Mouse (Mus musculus) ES-E14 (cell line): Measurements from ENCODE around the gene Serinc2. TPM values are rescaled to one million over a fixed set of nuclear protein-coding genes. Genes with fewer than 3 reads are reported as not detected.

ENCODE experiments used
- DNase-seq: peaks from one replicate; pipeline ENCODE4 v3.0.0-alpha.2; 2013; ENCODE audit warnings: low read depth, low spot score
- H3K27ac ChIP-seq: 2 replicates; pipeline ENCODE4 v1.5.1; 2012; ENCODE audit warnings: low read depth, mild to moderate bottlenecking, low read length, moderate library complexity, mixed read lengths; ENCODE audit not compliant: poor library complexity, insufficient read depth, severe bottlenecking
- H3K36me3 ChIP-seq: 2 replicates; pipeline ENCODE4 v1.6.1; 2012; ENCODE audit warnings: mild to moderate bottlenecking, low read length, moderate library complexity, mixed read lengths; ENCODE audit not compliant: control insufficient read depth, poor library complexity, insufficient read depth, severe bottlenecking
- H3K4me1 ChIP-seq, 2 experiments: fragments of 150-350 bp in 1 of 2; sonication (generic) in 1 of 2; 2 replicates each; pipeline ENCODE4 v1.6.1; 2012; ENCODE audit warnings: low read length in 2 of 2, mild to moderate bottlenecking in 1 of 2, mixed read lengths in 1 of 2; ENCODE audit not compliant: control insufficient read depth in 2 of 2, insufficient read depth in 2 of 2, poor library complexity in 1 of 2
- H3K4me3 ChIP-seq, 2 experiments: fragments of 150-350 bp in 1 of 2; sonication (generic) in 1 of 2; 2 replicates each; pipeline ENCODE4 v1.5.1; 2012; ENCODE audit warnings: low read length in 2 of 2, low read depth in 1 of 2, mild to moderate bottlenecking in 1 of 2, mixed read lengths in 1 of 2; ENCODE audit not compliant: insufficient read depth in 1 of 2, poor library complexity in 1 of 2, severe bottlenecking in 1 of 2
- H3K9ac ChIP-seq: 2 replicates; pipeline ENCODE4 v1.6.1; 2012; ENCODE audit warnings: low read depth, mild to moderate bottlenecking, low read length, mixed read lengths; ENCODE audit not compliant: poor library complexity, insufficient read depth, severe bottlenecking
- H3K9me3 ChIP-seq: fragments of 150-350 bp; sonication (generic); 2 replicates; pipeline ENCODE4 v1.6.1; 2012; ENCODE audit warnings: low read depth, mild to moderate bottlenecking, low read length; ENCODE audit not compliant: control insufficient read depth, insufficient read depth
- CHD2 ChIP-seq: IDR thresholded peaks from 2 replicates; pipeline ENCODE4 v1.6.1; 2014; ENCODE audit warnings: mild to moderate bottlenecking, low read depth, low read length, inconsistent platforms
- HCFC1 ChIP-seq: IDR thresholded peaks from 2 replicates; pipeline ENCODE4 v1.6.1; 2012; ENCODE audit warnings: low read length, inconsistent platforms, borderline replicate concordance; ENCODE audit not compliant: insufficient read depth
- MAFK ChIP-seq: IDR thresholded peaks from 2 replicates; pipeline ENCODE4 v1.6.1; 2014; ENCODE audit warnings: mild to moderate bottlenecking, low read depth, low read length, inconsistent platforms; ENCODE audit not compliant: insufficient read depth
- ZC3H11A ChIP-seq: IDR thresholded peaks from 2 replicates; pipeline ENCODE4 v1.6.1; 2012; ENCODE audit warnings: low read depth, mild to moderate bottlenecking, inconsistent platforms, low read length, borderline replicate concordance
- ZNF384 ChIP-seq: IDR thresholded peaks from 2 replicates; pipeline ENCODE4 v1.6.1; 2012; ENCODE audit warnings: low read depth, low read length, inconsistent platforms
- in situ Hi-C, 2 experiments: fragments of 600-800 bp; cut with MboI; formaldehyde crosslinking; loops; one replicate each; pipeline ENCODE4 v1.15.1; 2025; ENCODE audit warnings: low sequenced_read_pairs in 2 of 2, inconsistent platforms in 1 of 2; ENCODE audit not compliant: unreplicated experiment in 2 of 2
- total RNA-seq: library from RNA; depleted of rRNA; stranded (reverse); fragments of 300-350 nt; gene quantifications from 2 replicates; pipeline ENCODE4 v1.2.3, GENCODE M21; 2012

Serinc2 gene
- total RNA-seq, 1 experiment = 4.6 TPM

- Histone ChIP-seq H3K4me1 (peaks cover 6 to 16% of the 10 kb centered on the region in 2 experiments), H3K9ac (0 out of 2 replicates have a peak overlapping the region, but pooled peaks have one; percentile 18), H3K27ac (0 out of 2 replicates have a peak overlapping the region, but pooled peaks have one; percentile 9), H3K4me3 (peak overlapping the region; percentile 44 to 58), H3K9me3 (no peaks in the 10 kb centered on the region), H3K36me3 (no peaks in the 10 kb centered on the region)
- DNase-seq = peak; percentile 77
- in situ Hi-C loops = no loop called here
- TF ChIP-seq HCFC1 (0 out of 2 replicates have a peak, but pooled peaks have one; percentile 24), ZC3H11A (no peak)
Observed at GRCm38 (mm10) chr4:130252441-130253157, 26.4 kb downstream of the Serinc2 start.

- H3K9ac ChIP-seq = no peak overlapping the region
- H3K27ac ChIP-seq = no peak overlapping the region
- H3K36me3 ChIP-seq = no peaks in the 10 kb centered on the region
- no peaks in the 10 kb centered on the region for H3K9me3 ChIP-seq
- in situ Hi-C loops = no loop called here
- peaks cover 6 to 16% of the 10 kb centered on the region in 2 experiments for H3K4me1 ChIP-seq
- TF ChIP-seq HCFC1 (no peak), ZC3H11A (no peak), CHD2 (no peak)
- peak overlapping the region in 1 of 2 experiments; percentile 14; a peak in 1 of 4 replicates for H3K4me3 ChIP-seq
- DNase-seq = no peak
Observed at GRCm38 (mm10) chr4:130251763-130252162, 27.2 kb downstream of the Serinc2 start.

- peak overlapping the region; percentile 16 to 83; a peak in 3 of 4 replicates for H3K4me3 ChIP-seq
- no peaks in the 10 kb centered on the region for H3K36me3 ChIP-seq
- TF ChIP-seq HCFC1 (peak; percentile 36; the same call in 1 of the 2 replicates), CHD2 (no peak)
- H3K9ac ChIP-seq = no peak overlapping the region
- no peak overlapping the region for H3K27ac ChIP-seq
- DNase-seq = no peak
- H3K9me3 ChIP-seq = no peaks in the 10 kb centered on the region
- peaks cover 6 to 19% of the 10 kb centered on the region in 2 experiments for H3K4me1 ChIP-seq
- in situ Hi-C loops = no loop called here
Observed at GRCm38 (mm10) chr4:130251172-130251705, 27.8 kb downstream of the Serinc2 start.

GRCm38 (mm10) chr4:130248636-130249035 lies 30.4 kb downstream of the Serinc2 start:
- no peak overlapping the region for H3K4me3 ChIP-seq
- in situ Hi-C loops = no loop called here
- H3K27ac ChIP-seq = no peak overlapping the region
- no peaks in the 10 kb centered on the region for H3K36me3 ChIP-seq
- H3K9ac ChIP-seq = no peak overlapping the region
- no peaks in the 10 kb centered on the region for H3K9me3 ChIP-seq
- no peak for DNase-seq
- TF ChIP-seq ZNF384 (no peak), ZC3H11A (no peak), HCFC1 (no peak), MAFK (no peak), CHD2 (no peak)
- peaks cover 6 to 19% of the 10 kb centered on the region in 2 experiments for H3K4me1 ChIP-seq
